Mouse (Mus musculus): Measurements from ENCODE around the gene Prpf18. TPM values are rescaled to one million over a fixed set of nuclear protein-coding genes. Genes with fewer than 3 reads are reported as not detected.

The Prpf18 gene
- polyA plus RNA-seq, 1 experiment: 22.9 TPM

- WGBS: 85% methylated on average over 4 of the region's 4 CpGs
- Histone ChIP-seq H3K4me3 (replicated peaks; ENCODE audit: control insufficient read depth, low read depth, low read length) (no peak overlapping the region), H3K4me1 (ENCODE audit: control insufficient read depth, insufficient read depth, low read length) (no peaks in the 10 kb centered on the region; the same call in 1 of the 2 replicates), H3K27ac (ENCODE audit: control insufficient read depth, insufficient read depth, low read depth, low read length, poor library complexity) (no peak overlapping the region)
- TF ChIP-seq POLR2A (IDR thresholded peaks at IDR 0.05; ENCODE audit: borderline replicate concordance, control insufficient read depth, low read depth, low read length) (no peak), CTCF (IDR thresholded peaks at IDR 0.05; ENCODE audit: control insufficient read depth, insufficient read depth, low read length) (no peak)
These were observed 6.8 kb downstream of the Prpf18 start for GRCm38 (mm10) chr2:4645066-4645465.

GRCm38 (mm10) chr2:4638189-4638588 lies 13.7 kb downstream of the Prpf18 start:
- H3K4me3 ChIP-seq (replicated peaks; ENCODE audit: control insufficient read depth, low read depth, low read length): no peak overlapping the region
- TF ChIP-seq POLR2A (IDR thresholded peaks at IDR 0.05; ENCODE audit: borderline replicate concordance, control insufficient read depth, low read depth, low read length): no peak
- no peak for TF ChIP-seq CTCF (IDR thresholded peaks at IDR 0.05; ENCODE audit: control insufficient read depth, insufficient read depth, low read length)
- H3K4me1 ChIP-seq (ENCODE audit: control insufficient read depth, insufficient read depth, low read length): no peaks in the 10 kb centered on the region
- no peak overlapping the region for H3K27ac ChIP-seq (ENCODE audit: control insufficient read depth, insufficient read depth, low read depth, low read length, poor library complexity)
- 86% methylated on average over 3 of the region's 3 CpGs for WGBS

- TF ChIP-seq CTCF (IDR thresholded peaks at IDR 0.05; ENCODE audit: control insufficient read depth, insufficient read depth, low read length): no peak
- no peak for TF ChIP-seq POLR2A (IDR thresholded peaks at IDR 0.05; ENCODE audit: borderline replicate concordance, control insufficient read depth, low read depth, low read length)
These were observed 15.3 kb downstream of the Prpf18 start for GRCm38 (mm10) chr2:4636656-4637055.

GRCm38 (mm10) chr2:4635804-4636203 lies 16.1 kb downstream of the Prpf18 start:
- Histone ChIP-seq H3K4me1 (ENCODE audit: control insufficient read depth, insufficient read depth, low read length) (no peaks in the 10 kb centered on the region), H3K4me3 (replicated peaks; ENCODE audit: control insufficient read depth, low read depth, low read length) (no peak overlapping the region), H3K27ac (ENCODE audit: control insufficient read depth, insufficient read depth, low read depth, low read length, poor library complexity) (no peak overlapping the region)
- TF ChIP-seq CTCF (IDR thresholded peaks at IDR 0.05; ENCODE audit: control insufficient read depth, insufficient read depth, low read length): no peak
- TF ChIP-seq POLR2A (IDR thresholded peaks at IDR 0.05; ENCODE audit: borderline replicate concordance, control insufficient read depth, low read depth, low read length): no peak
- WGBS: 87% methylated on average over 8 of the region's 8 CpGs

More at GRCm38 (mm10) chr2:4636656-4637055, 15.3 kb downstream of the Prpf18 start:
- Histone ChIP-seq H3K27ac (ENCODE audit: control insufficient read depth, insufficient read depth, low read depth, low read length, poor library complexity) (no peak overlapping the region), H3K4me1 (ENCODE audit: control insufficient read depth, insufficient read depth, low read length) (no peaks in the 10 kb centered on the region), H3K4me3 (replicated peaks; ENCODE audit: control insufficient read depth, low read depth, low read length) (no peak overlapping the region)
- 79% methylated on average over 7 of the region's 7 CpGs for WGBS

GRCm38 (mm10) chr2:4630197-4630835 lies 21.6 kb downstream of the Prpf18 start:
- Histone ChIP-seq H3K27ac (ENCODE audit: control insufficient read depth, insufficient read depth, low read depth, low read length, poor library complexity) (no peak overlapping the region), H3K4me1 (ENCODE audit: control insufficient read depth, insufficient read depth, low read length) (no peaks in the 10 kb centered on the region), H3K4me3 (replicated peaks; ENCODE audit: control insufficient read depth, low read depth, low read length) (no peak overlapping the region)
- TF ChIP-seq CTCF (IDR thresholded peaks at IDR 0.05; ENCODE audit: control insufficient read depth, insufficient read depth, low read length): no peak
- TF ChIP-seq POLR2A (IDR thresholded peaks at IDR 0.05; ENCODE audit: borderline replicate concordance, control insufficient read depth, low read depth, low read length): no peak
- 94% methylated on average over 10 of the region's 10 CpGs for WGBS

- no peaks in the 10 kb centered on the region for H3K4me1 ChIP-seq (ENCODE audit: control insufficient read depth, insufficient read depth, low read length)
- H3K4me3 ChIP-seq (replicated peaks; ENCODE audit: control insufficient read depth, low read depth, low read length): no peak overlapping the region
- TF ChIP-seq POLR2A (IDR thresholded peaks at IDR 0.05; ENCODE audit: borderline replicate concordance, control insufficient read depth, low read depth, low read length) (no peak), CTCF (IDR thresholded peaks at IDR 0.05; ENCODE audit: control insufficient read depth, insufficient read depth, low read length) (no peak)
- H3K27ac ChIP-seq (ENCODE audit: control insufficient read depth, insufficient read depth, low read depth, low read length, poor library complexity): no peak overlapping the region
- WGBS: 88% methylated on average over 11 of the region's 11 CpGs
These were observed 22.4 kb downstream of the Prpf18 start for GRCm38 (mm10) chr2:4629470-4629869.

- WGBS: 84% methylated on average over 2 of the region's 2 CpGs
- H3K4me1 ChIP-seq (ENCODE audit: control insufficient read depth, insufficient read depth, low read length): no peaks in the 10 kb centered on the region
- H3K27ac ChIP-seq (ENCODE audit: control insufficient read depth, insufficient read depth, low read depth, low read length, poor library complexity): no peak overlapping the region
- TF ChIP-seq CTCF (IDR thresholded peaks at IDR 0.05; ENCODE audit: control insufficient read depth, insufficient read depth, low read length): no peak
- no peak for TF ChIP-seq POLR2A (IDR thresholded peaks at IDR 0.05; ENCODE audit: borderline replicate concordance, control insufficient read depth, low read depth, low read length)
- H3K4me3 ChIP-seq (replicated peaks; ENCODE audit: control insufficient read depth, low read depth, low read length): no peak overlapping the region
These were observed 23.0 kb downstream of the Prpf18 start for GRCm38 (mm10) chr2:4628920-4629319.

- Histone ChIP-seq H3K4me3 (replicated peaks; ENCODE audit: control insufficient read depth, low read depth, low read length) (no peak overlapping the region), H3K4me1 (ENCODE audit: control insufficient read depth, insufficient read depth, low read length) (no peaks in the 10 kb centered on the region), H3K27ac (ENCODE audit: control insufficient read depth, insufficient read depth, low read depth, low read length, poor library complexity) (no peak overlapping the region)
- TF ChIP-seq POLR2A (IDR thresholded peaks at IDR 0.05; ENCODE audit: borderline replicate concordance, control insufficient read depth, low read depth, low read length): no peak
- 91% methylated on average over 3 of the region's 3 CpGs for WGBS
These were observed 25.0 kb downstream of the Prpf18 start for GRCm38 (mm10) chr2:4626911-4627310.
